Mouse (Mus musculus) lung, embryonic 15.5 days (tissue): ENCODE measurements at regions not wholly inside any gene's neighbourhood (a gene's known extent, or its start where the extent isn't known, plus 50 kb on each side); places are given as distances from the start of the nearest gene placed in this dataset.

Experiments
- ATAC-seq: fragments of 200-750 bp; cut with Nextera tagmentation; 2 replicates; pipeline ENCODE4 v1.8.0; 2017; ENCODE audit warnings: moderate number of reproducible peaks, borderline replicate concordance; ENCODE audit not compliant: low FRiP score, low TSS enrichment; ENCODE audit errors: extremely low read depth
- H3K27ac ChIP-seq: fragments of 300-500 bp; sonication (generic); 2 replicates; pipeline ENCODE4 v1.5.1; 2015; ENCODE audit warnings: moderate library complexity, mild to moderate bottlenecking, inconsistent platforms
- H3K27me3 ChIP-seq: fragments of 300-500 bp; sonication (generic); 2 replicates; pipeline ENCODE4 v1.6.1; 2015; ENCODE audit warnings: inconsistent platforms
- H3K36me3 ChIP-seq: fragments of 300-500 bp; sonication (generic); 2 replicates; pipeline ENCODE4 v1.6.1; 2015; ENCODE audit warnings: inconsistent platforms
- H3K4me1 ChIP-seq: fragments of 300-500 bp; sonication (generic); 2 replicates; pipeline ENCODE4 v1.6.1; 2015; ENCODE audit warnings: inconsistent platforms
- H3K4me2 ChIP-seq: fragments of 300-500 bp; sonication (generic); 2 replicates; pipeline ENCODE4 v1.6.1; 2015; ENCODE audit warnings: inconsistent platforms, mild to moderate bottlenecking, moderate library complexity
- H3K4me3 ChIP-seq: fragments of 300-500 bp; sonication (generic); 2 replicates; pipeline ENCODE4 v1.5.1; 2015; ENCODE audit warnings: mild to moderate bottlenecking, inconsistent platforms
- H3K9ac ChIP-seq: fragments of 300-500 bp; sonication (generic); 2 replicates; pipeline ENCODE4 v1.6.1; 2015; ENCODE audit warnings: inconsistent platforms
- H3K9me3 ChIP-seq: fragments of 300-500 bp; sonication (generic); 2 replicates; pipeline ENCODE4 v1.6.1; 2016; ENCODE audit warnings: inconsistent platforms
- WGBS: fragments of 180-500 bp; shearing (Covaris S2); methylation state at CpG from one replicate; pipeline ENCODE4 v1.1.7; 2015; 5-methylcytosine and 5-hydroxymethylcytosine counted together

DNA sequence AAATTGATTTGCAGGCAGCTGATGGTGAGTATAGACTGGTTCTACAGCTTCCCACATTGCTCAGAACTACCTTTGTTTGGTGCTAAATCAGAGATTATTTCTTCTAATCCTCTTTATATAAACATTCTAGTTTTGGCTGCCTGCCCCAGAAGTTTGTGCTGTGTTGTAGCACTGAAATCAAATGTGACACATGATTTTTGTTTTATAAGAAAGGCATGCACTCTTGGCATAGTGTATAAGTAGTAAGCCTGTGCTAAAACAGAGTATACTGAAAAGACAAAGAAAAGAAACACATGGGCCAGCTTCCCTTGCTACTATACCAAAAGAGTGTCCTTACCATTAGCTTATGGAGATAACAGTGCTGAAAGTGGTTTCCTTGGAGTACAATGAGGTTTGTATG, 1542.9 kb upstream of the Slc10a2 start:
- no peaks in the 10 kb centered on the region for H3K36me3 ChIP-seq
- H3K4me3 ChIP-seq: no peak overlapping the region
- no peak overlapping the region for H3K4me2 ChIP-seq
- no peak overlapping the region for H3K27ac ChIP-seq
- no peaks in the 10 kb centered on the region for H3K9me3 ChIP-seq
- H3K4me1 ChIP-seq: no peaks in the 10 kb centered on the region
- no peaks in the 10 kb centered on the region for H3K27me3 ChIP-seq
- no peak; the same call in 1 of the 2 replicates for ATAC-seq
- H3K9ac ChIP-seq: no peak overlapping the region

DNA sequence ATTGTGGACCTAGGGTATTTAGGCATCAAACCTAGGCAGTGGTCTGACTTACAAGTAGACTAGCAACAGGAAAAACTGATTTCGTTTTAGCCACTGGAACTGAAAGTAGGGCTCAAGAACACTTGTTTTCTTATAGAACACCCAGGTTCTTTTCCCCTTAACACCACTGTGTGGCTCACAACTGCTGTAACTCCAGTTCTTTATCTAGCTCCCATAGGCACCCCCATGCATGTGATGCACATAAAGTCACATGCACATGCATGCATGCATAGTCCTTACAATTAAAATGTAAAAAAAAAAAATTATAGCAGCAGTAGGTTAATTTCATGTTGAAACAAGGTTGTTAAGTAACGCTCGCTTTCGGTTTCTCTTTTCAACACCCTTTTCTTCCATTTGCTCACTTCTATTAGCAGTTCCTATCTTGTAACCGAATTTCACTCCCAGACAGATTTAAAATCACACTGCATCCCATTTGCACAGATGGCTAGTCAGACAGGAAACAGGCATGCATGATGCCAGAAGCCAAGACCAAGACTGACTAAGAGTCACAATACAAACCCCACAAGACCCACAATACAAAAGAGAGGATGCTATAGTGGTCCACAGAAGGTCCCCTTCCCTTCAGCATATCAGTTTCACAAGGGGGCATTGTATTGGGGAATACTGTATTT, 1540.3 kb upstream of the Slc10a2 start:
- no peak for ATAC-seq
- Histone ChIP-seq H3K4me3 (no peak overlapping the region), H3K27ac (no peak overlapping the region), H3K9ac (no peak overlapping the region), H3K9me3 (no peaks in the 10 kb centered on the region), H3K4me2 (no peak overlapping the region), H3K27me3 (no peaks in the 10 kb centered on the region), H3K4me1 (no peaks in the 10 kb centered on the region), H3K36me3 (no peaks in the 10 kb centered on the region)
- 85% methylated on average over 5 of the region's 5 CpGs for WGBS

DNA sequence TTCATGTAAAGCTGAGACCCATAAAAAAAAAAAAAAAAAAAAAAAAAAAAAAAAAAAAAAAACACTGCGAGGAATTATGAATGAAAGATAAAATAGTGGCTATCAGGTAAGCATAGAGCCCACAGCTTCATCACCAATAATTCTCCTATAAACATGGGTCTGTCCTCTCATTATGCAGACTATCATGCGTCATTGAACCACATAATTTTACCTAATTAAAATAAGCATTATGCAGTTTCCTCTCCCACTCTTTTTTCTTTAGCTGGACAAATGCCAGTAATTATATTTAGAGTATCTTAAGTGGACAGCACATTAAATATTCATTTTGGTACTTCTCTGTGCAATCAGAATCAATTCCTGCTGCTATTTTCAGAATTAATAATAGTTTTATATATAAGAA, 1539.2 kb upstream of the Slc10a2 start:
- Histone ChIP-seq H3K4me3 (no peak overlapping the region), H3K27ac (no peak overlapping the region), H3K36me3 (no peaks in the 10 kb centered on the region), H3K9me3 (no peaks in the 10 kb centered on the region), H3K4me2 (no peak overlapping the region), H3K4me1 (no peaks in the 10 kb centered on the region), H3K9ac (no peak overlapping the region), H3K27me3 (no peaks in the 10 kb centered on the region)
- WGBS: 88% methylated on average over 2 of the region's 2 CpGs
- no peak for ATAC-seq

DNA sequence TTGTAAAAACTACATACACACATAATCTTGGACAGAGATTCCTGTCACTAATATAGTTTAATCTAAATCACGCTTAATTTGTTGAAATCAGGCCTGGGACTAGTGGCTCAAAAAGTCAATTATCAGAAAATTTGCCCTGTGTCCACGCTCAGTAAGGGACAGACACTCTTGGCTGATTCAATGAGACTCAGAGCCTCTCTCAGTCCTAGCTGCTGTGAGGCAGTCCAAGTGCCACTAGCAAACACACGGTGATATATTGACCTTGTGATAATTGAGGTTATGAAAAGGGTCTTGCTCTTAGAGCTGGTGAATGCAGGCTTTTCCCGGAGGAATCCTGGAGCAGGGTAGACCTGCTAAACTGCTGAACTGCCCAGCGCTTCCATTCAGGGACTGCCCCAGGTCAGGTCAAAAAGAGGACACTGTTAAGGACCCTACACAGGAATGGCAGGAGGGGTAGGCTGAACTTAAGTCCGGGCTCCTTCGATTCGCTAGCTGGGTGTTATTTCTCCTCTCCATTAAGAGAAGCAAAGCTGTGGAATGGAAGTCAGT, 1521.9 kb upstream of the Slc10a2 start:
- Histone ChIP-seq H3K9ac (no peak overlapping the region), H3K4me1 (no peaks in the 10 kb centered on the region), H3K36me3 (no peaks in the 10 kb centered on the region), H3K4me3 (no peak overlapping the region), H3K27ac (no peak overlapping the region), H3K9me3 (no peaks in the 10 kb centered on the region), H3K27me3 (no peaks in the 10 kb centered on the region), H3K4me2 (no peak overlapping the region)
- WGBS: 44% methylated on average over 8 of the region's 8 CpGs
- ATAC-seq: no peak

DNA sequence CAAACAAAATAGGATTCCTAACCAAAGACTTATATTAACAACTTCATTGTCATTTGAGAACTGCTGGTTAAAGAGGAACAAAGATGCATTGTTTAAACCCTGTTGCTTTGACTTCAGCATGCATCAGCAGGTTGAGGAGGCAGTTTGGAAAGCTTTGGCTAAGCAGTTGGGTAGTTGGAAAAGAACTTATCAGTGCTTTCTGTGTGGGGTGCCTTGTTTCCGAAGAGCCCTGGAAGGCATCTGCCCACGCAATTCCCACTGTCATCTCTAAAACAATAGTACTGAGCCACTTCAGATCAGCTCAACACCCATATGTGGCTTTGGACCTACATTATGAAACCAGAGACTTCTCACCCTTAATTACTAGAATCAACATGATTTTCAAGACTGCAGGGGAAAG, 1503.7 kb upstream of the Slc10a2 start:
- Histone ChIP-seq H3K9me3 (no peaks in the 10 kb centered on the region), H3K36me3 (no peaks in the 10 kb centered on the region), H3K4me2 (no peak overlapping the region), H3K27ac (no peak overlapping the region), H3K9ac (no peak overlapping the region), H3K4me1 (no peaks in the 10 kb centered on the region), H3K27me3 (no peaks in the 10 kb centered on the region), H3K4me3 (no peak overlapping the region)
- 65% methylated on average over 2 of the region's 2 CpGs for WGBS
- no peak for ATAC-seq

DNA sequence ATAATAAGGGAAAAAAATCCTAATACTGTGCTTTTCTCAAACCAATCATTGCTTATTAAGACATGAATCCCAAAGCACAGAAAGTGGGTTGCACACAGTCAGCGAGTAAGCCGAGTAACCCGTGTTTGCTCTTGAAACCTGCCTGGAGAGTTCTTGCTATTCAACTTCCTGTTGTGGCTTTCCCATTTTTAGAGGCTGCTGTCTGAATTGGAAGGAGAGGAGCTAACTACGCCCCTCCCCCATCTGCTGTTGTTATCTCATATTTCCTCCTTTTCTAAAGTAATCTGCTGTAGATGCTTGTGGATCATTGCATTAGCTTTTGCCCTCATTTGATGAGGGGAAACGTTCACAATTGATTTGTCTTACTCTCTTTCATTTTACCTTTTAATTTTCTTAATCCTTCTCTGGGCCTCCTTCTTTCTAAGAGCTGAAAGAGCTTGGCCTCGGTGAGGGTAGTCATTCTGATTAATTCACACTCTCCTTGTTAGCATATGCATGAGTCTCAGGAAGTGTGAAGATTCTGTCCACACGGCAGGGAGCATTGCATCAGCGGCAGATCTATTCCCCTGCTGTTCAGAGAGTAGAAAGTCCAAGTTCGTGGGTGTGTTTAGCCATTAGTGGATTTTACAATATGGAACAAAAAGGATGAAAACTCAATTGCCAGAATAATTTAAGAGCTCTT, 1501.8 kb upstream of the Slc10a2 start:
- 30% methylated on average over 9 of the region's 9 CpGs for WGBS
- H3K9ac ChIP-seq: no peak overlapping the region
- no peak overlapping the region for H3K4me3 ChIP-seq
- H3K4me1 ChIP-seq: no peaks in the 10 kb centered on the region
- H3K4me2 ChIP-seq: no peak overlapping the region
- ATAC-seq: no peak
- no peaks in the 10 kb centered on the region for H3K36me3 ChIP-seq
- no peaks in the 10 kb centered on the region for H3K9me3 ChIP-seq
- H3K27me3 ChIP-seq: no peaks in the 10 kb centered on the region
- H3K27ac ChIP-seq: no peak overlapping the region

DNA sequence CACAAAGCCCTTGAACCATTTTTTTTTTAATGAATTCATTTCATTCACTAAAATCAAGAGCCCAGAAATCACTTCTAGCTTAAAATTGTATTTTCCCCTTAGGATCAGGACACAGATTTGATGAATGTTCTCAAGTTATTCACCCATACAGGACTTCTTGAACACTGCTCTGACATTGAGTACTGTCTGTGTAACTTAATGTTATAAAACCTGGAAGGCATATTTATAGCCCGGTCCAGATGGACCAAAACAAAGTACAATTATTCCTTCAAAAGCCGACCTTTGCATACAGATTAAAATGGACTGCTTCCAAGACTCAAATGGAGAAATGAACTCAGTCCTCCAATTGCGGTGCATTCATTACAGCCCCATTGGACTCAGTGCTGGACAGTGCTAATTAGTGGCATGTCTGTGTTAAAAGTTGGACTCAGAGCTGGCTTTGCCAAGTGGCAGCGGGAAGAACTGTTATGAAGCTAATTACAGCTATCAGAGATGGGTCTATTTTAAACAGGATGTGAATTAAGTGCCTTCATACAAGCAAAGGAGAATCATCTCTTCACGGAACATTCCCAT, 1499.2 kb upstream of the Slc10a2 start:
- no peak for ATAC-seq
- Histone ChIP-seq H3K9me3 (no peaks in the 10 kb centered on the region), H3K4me3 (no peak overlapping the region), H3K4me1 (no peaks in the 10 kb centered on the region), H3K9ac (no peak overlapping the region), H3K36me3 (no peaks in the 10 kb centered on the region), H3K4me2 (no peak overlapping the region), H3K27ac (no peak overlapping the region), H3K27me3 (no peaks in the 10 kb centered on the region)
- WGBS: 84% methylated on average over 5 of the region's 5 CpGs

DNA sequence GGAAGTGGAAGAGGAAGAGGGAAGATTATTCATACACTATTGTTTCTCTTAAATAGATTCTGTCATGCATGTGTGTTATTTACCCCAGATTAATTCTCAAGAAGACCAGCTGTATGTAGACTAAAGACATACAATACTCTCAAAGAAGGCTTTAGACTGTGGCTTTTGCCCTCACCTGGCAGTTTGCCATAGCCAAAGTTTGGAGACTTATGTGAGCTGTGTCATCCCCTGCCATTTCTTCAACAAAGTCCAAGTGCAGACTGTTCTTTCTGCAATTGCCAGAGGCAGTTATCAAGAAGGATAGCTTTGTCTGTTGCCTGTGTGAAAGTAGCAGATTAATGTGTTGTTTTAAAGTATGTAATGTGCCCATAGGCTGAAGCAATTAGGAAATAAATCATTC, 1485.0 kb upstream of the Slc10a2 start:
- no peak overlapping the region for H3K9ac ChIP-seq
- no peaks in the 10 kb centered on the region for H3K36me3 ChIP-seq
- H3K27ac ChIP-seq: no peak overlapping the region
- no peak overlapping the region for H3K4me3 ChIP-seq
- no peak overlapping the region for H3K4me2 ChIP-seq
- H3K27me3 ChIP-seq: no peaks in the 10 kb centered on the region
- no peaks in the 10 kb centered on the region for H3K9me3 ChIP-seq
- H3K4me1 ChIP-seq: no peaks in the 10 kb centered on the region
- ATAC-seq: no peak

DNA sequence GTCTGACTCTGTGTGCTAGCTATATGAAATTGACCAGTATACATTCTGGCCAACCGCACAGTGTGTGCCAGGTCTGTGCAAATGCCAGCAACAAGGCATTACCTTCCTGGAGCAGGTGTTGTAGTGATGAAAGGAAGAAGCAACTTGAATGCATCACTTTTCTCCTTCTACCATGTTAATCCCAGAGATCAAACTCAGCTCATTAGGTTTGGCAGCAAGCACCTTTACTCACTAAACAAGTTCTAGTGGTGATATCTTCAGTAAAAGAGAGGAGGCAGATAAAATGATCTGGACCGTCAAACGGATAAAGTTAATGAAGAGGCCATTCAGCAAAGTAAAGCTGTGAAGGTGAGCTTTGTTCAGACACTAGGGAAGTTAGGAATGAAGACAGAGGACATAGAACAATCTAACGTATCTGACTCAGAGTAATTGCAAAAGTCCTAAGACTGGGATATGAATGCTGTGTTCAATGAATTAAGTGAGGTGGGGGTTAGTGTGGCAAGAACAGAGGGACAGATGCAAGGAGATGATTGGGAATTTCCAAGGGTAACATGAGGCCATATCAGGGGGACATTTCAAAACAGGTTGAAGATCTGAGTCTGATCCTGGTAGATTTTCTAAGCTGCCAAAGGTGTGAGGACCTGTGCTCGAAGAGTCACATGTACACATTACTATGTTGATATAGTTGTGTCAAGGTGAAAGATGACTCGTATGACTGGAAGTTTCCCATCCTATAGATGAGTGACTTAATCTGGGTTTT, 1478.4 kb upstream of the Slc10a2 start:
- no peaks in the 10 kb centered on the region for H3K27me3 ChIP-seq
- H3K36me3 ChIP-seq: no peaks in the 10 kb centered on the region
- H3K4me2 ChIP-seq: no peak overlapping the region
- 80% methylated on average over 6 of the region's 6 CpGs for WGBS
- no peaks in the 10 kb centered on the region for H3K9me3 ChIP-seq
- no peak for ATAC-seq
- no peak overlapping the region for H3K9ac ChIP-seq
- no peak overlapping the region for H3K27ac ChIP-seq
- H3K4me3 ChIP-seq: no peak overlapping the region
- no peaks in the 10 kb centered on the region for H3K4me1 ChIP-seq

DNA sequence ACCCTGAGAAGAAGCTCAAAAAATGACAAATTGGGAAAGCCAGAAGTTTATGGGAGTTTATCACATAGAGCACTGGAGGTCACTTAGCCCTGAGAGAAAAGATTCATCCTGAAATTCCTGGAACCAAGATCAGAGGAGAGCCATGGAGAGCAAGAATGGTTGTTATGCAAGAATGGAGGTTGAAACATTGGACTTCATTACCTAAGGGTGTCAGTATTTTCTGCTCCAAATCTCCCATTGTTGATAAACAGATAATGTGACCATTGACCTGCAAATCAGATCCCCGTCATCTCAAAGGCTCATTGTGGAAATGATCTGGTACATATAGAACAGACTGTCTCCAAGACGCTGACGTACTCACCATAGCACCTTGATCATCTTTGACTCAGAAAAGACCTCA, 1477.6 kb upstream of the Slc10a2 start:
- H3K4me1 ChIP-seq: no peaks in the 10 kb centered on the region
- 86% methylated on average over 3 of the region's 3 CpGs for WGBS
- no peak for ATAC-seq

DNA sequence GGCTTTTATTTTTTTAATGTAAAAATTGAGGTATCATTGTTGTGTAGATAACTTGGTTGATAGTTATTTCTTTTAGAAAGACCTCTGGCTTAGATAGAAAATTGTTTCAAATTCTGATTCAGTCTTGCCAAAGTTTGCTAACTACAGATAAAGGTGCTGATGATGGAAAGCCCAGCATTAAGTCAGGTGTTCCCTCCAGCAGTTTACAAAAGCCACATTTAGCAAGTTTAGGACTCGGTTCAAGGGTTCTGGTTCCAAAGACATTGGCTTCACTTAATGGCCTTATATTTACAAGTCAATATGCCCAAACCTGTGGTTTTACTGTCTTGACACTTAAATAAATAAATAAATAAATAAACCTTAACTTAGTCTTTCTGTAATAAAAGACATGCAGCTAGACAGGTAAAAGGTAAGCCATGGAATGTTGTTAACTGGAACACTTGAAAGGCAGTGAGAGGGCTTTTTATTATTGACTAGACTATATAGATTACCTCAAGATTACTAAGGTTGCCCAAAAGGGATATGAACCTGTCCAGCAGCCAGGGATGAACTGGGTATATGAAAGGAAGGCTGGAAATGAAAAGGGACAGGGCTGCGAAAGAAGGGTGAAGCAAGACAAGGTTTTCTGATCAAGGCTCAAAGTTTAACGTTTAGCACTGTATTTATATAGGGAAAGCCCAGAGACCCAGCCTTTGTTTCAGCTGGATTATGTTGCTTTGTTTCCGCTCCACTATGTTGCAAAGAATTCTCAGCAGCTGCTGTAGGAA, 1472.9 kb upstream of the Slc10a2 start:
- Histone ChIP-seq H3K9me3 (no peaks in the 10 kb centered on the region), H3K36me3 (no peaks in the 10 kb centered on the region), H3K4me3 (no peak overlapping the region), H3K27ac (no peak overlapping the region), H3K27me3 (no peaks in the 10 kb centered on the region), H3K9ac (no peak overlapping the region), H3K4me1 (no peaks in the 10 kb centered on the region), H3K4me2 (no peak overlapping the region)
- ATAC-seq: no peak
- WGBS: 74% methylated on average over 4 of the region's 4 CpGs

More for the DNA sequence above, 1477.6 kb upstream of the Slc10a2 start:
- Histone ChIP-seq H3K4me2 (no peak overlapping the region), H3K9me3 (no peaks in the 10 kb centered on the region), H3K9ac (no peak overlapping the region), H3K36me3 (no peaks in the 10 kb centered on the region), H3K4me3 (no peak overlapping the region), H3K27me3 (no peaks in the 10 kb centered on the region), H3K27ac (no peak overlapping the region)
